Mouse (Mus musculus) intestine, embryonic 15.5 days (tissue): ENCODE measurements around the gene Cdsn. TPM values are rescaled to one million over a fixed set of nuclear protein-coding genes. Genes with fewer than 3 reads are reported as not detected.

Experiments
- ATAC-seq: fragments of 200-750 bp; cut with Nextera tagmentation; 2 replicates; pipeline ENCODE4 v1.8.0; 2017; ENCODE audit warnings: moderate TSS enrichment, moderate library complexity
- H3K27ac ChIP-seq: fragments of 300-500 bp; sonication (generic); 2 replicates; pipeline ENCODE4 v1.5.1; 2015; ENCODE audit warnings: mild to moderate bottlenecking, inconsistent platforms
- H3K27me3 ChIP-seq: fragments of 300-500 bp; sonication (generic); replicated peaks from 2 replicates; pipeline ENCODE4 v1.6.1; 2015; ENCODE audit warnings: inconsistent platforms
- H3K36me3 ChIP-seq: fragments of 300-500 bp; sonication (generic); 2 replicates; pipeline ENCODE4 v1.6.1; 2015; ENCODE audit warnings: inconsistent platforms
- H3K4me1 ChIP-seq: fragments of 300-500 bp; sonication (generic); replicated peaks from 2 replicates; pipeline ENCODE4 v1.6.1; 2015; ENCODE audit warnings: inconsistent platforms
- H3K4me2 ChIP-seq: fragments of 300-500 bp; sonication (generic); replicated peaks from 2 replicates; pipeline ENCODE4 v1.6.1; 2015; ENCODE audit warnings: mild to moderate bottlenecking, inconsistent platforms
- H3K4me3 ChIP-seq: fragments of 300-500 bp; sonication (generic); replicated peaks from 2 replicates; pipeline ENCODE4 v1.5.1; 2015; ENCODE audit warnings: inconsistent platforms
- H3K9ac ChIP-seq: fragments of 300-500 bp; sonication (generic); 2 replicates; pipeline ENCODE4 v1.6.1; 2015; ENCODE audit warnings: inconsistent platforms
- H3K9me3 ChIP-seq: fragments of 300-500 bp; sonication (generic); 2 replicates; pipeline ENCODE4 v1.6.1; 2016; ENCODE audit warnings: inconsistent platforms
- WGBS: fragments of 180-500 bp; shearing (Covaris S2); methylation state at CpG from one replicate; pipeline ENCODE4 v1.1.7; 2015; 5-methylcytosine and 5-hydroxymethylcytosine counted together
- polyA plus RNA-seq: library from polyadenylated mRNA; unstranded; fragments of >200 nt; fragmentation: Nextera tagmentation; extraction: Ambion mirVana; gene quantifications from 2 replicates; pipeline ENCODE4 v1.2.1, GENCODE M21; 2015

Cdsn gene
- polyA plus RNA-seq, 1 experiment from 2014 or later, result 0.05 TPM

- Histone ChIP-seq H3K9me3 (no peaks in the 10 kb centered on the region), H3K27ac (no peak overlapping the region), H3K4me1 (peaks cover 21% of the 10 kb centered on the region), H3K4me3 (no peak overlapping the region), H3K4me2 (peak overlapping the region; percentile 87), H3K27me3 (no peaks in the 10 kb centered on the region), H3K9ac (0 out of 2 replicates have a peak overlapping the region, but pooled peaks have one; percentile 42), H3K36me3 (no peaks in the 10 kb centered on the region)
- WGBS, result 25% methylated on average over 2 of the region's 2 CpGs
- no peak for ATAC-seq
Observed at GRCm38 (mm10) chr17:35513886-35514285, 38.0 kb upstream of the Cdsn start.

DNA sequence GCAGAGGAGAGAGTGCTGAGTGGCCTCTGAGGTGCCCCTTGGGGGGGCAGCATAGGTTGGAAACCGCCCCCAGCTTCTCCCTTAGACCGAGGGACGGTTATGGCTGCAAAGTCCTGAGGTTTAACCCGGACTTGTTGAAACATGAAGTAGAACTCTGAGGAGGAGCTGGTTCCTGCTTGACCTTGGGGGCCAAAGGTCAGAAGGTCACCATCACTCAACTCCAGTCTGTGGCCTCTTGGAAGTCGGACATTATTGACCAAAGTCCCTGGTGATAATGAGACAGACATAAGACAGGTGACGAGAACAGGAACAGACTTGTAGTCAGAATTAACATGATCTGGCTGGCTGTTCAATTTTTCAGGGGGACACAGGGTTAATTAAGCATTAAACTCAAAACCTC lies 37.2 kb upstream of the Cdsn start:
- peak overlapping the region; percentile 64 for H3K9ac ChIP-seq
- ATAC-seq, result no peak
- no peaks in the 10 kb centered on the region for H3K27me3 ChIP-seq
- no peaks in the 10 kb centered on the region for H3K36me3 ChIP-seq
- H3K4me2 ChIP-seq, result peak overlapping the region; percentile 87
- H3K4me1 ChIP-seq, result peaks cover 21% of the 10 kb centered on the region
- no peak overlapping the region for H3K27ac ChIP-seq
- 49% methylated on average over 6 of the region's 6 CpGs for WGBS
- peak overlapping the region; percentile 58; the same call in 1 of the 2 replicates for H3K4me3 ChIP-seq
- no peaks in the 10 kb centered on the region for H3K9me3 ChIP-seq

DNA sequence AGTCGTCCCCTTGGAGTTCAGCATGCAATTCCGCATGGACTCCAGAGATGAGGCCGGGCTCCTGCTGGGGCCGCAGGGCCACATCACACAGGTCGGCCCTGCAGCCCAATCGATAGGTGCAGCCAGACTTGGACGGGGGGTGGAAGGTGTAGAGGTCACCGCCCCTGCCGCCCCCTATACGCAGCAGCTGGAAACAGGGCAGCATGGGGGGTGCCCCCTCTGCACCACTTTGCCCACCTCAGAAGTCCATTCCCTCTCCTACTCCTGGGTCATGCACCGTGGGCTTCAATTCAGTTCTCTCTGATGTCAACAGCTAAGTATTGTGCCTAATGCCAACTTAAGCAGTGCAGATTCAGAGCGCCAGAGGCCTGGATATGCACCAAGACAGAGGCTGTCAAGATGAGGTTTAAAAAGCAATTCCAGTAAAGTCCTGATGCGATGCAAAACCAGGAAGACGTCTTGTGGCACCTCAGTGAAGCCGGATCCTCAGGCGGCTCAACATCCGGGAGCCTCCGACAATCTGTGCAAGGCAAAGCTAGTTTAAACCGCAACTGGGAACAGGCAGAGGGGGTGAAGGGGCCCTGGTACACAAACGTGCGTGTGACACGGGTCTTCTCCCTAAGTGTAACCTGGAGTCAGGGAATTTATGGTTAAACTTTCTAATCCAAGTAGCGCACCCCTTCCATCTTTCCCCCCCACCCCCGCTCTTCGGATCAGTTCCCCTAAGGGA lies 35.9 kb upstream of the Cdsn start:
- H3K27ac ChIP-seq, result peak overlapping the region; percentile 10; the same call in 1 of the 2 replicates
- WGBS, result 5% methylated on average over 25 of the region's 25 CpGs

DNA sequence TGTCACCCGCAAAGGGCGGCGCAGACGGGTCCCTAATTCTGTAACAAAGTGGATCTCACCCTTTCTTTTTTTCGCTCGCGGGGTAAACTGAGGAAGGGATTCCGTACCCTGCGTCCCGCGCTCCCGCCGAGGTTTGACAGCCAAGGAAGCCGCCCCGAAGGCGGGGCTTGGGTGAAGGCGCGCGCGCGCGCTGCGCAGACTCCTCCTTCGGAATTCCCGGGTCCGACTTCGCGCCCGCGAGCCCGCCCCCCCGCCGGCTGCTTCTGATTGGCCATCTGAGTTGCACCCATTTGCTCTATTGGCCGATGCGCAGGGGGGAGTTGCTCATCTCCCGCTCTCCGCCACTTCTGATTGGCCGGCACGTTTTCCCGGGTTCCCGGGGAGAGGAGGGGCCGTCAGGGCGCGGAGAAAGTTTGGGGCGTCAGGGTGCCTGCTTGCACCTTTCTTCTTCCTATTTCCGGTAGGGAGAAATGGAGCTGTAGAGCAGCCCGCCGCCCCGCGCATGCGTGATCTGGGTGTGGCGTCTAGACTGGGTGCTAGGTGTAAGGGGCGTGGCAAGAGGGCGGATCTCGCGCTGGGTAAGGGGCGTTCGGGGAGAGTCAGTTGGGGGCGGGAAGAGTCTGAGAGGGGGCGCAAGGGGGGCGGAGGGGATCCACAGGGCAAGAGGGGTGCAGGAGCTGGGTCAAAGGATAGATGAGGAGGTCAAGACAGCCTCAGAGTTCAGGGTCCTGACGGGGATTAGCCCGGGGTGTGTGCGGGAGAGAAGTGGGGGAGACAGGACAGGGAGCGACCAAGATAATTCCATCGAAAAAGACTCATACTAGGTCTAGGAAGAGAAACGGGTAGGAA lies 35.1 kb upstream of the Cdsn start, which contains the start of the genes Tcf19 and Cchcr1:
Tcf19 (minus strand) TSS at position 173 of the 849 bp plus-strand sequence.
Cchcr1 (plus strand) TSS at position 449 of the 849 bp plus-strand sequence.
- H3K4me2 ChIP-seq, result peak within 1 kb of the TSS; percentile 87
- under 1% methylated on average over 66 of the region's 67 CpGs for WGBS
- H3K4me1 ChIP-seq, result peaks cover 21% of the 10 kb centered on the region
- no peaks in the 10 kb centered on the region for H3K27me3 ChIP-seq
- peak within 1 kb of the TSS; percentile 65; the same call in 1 of the 2 replicates for H3K27ac ChIP-seq
- H3K9me3 ChIP-seq, result no peaks in the 10 kb centered on the region
- peak within 1 kb of the TSS; percentile 58 for H3K4me3 ChIP-seq
- peak; percentile 98 for ATAC-seq
- H3K36me3 ChIP-seq, result no peaks in the 10 kb centered on the region
- H3K9ac ChIP-seq, result peak within 1 kb of the TSS; percentile 64

More for the DNA sequence above, 35.9 kb upstream of the Cdsn start:
- H3K4me2 ChIP-seq, result peak overlapping the region; percentile 87
- H3K9ac ChIP-seq, result peak overlapping the region; percentile 64
- peak; percentile 41 for ATAC-seq
- H3K9me3 ChIP-seq, result no peaks in the 10 kb centered on the region
- peak overlapping the region; percentile 58 for H3K4me3 ChIP-seq
- H3K27me3 ChIP-seq, result no peaks in the 10 kb centered on the region
- peaks cover 21% of the 10 kb centered on the region for H3K4me1 ChIP-seq
- H3K36me3 ChIP-seq, result no peaks in the 10 kb centered on the region

GRCm38 (mm10) chr17:35517526-35517925 lies 34.4 kb upstream of the Cdsn start:
- Histone ChIP-seq H3K9ac (peak overlapping the region; percentile 57), H3K27ac (no peak overlapping the region), H3K4me3 (peak overlapping the region; percentile 58), H3K4me1 (peaks cover 21% of the 10 kb centered on the region), H3K36me3 (no peaks in the 10 kb centered on the region), H3K9me3 (no peaks in the 10 kb centered on the region), H3K4me2 (peak overlapping the region; percentile 87), H3K27me3 (no peaks in the 10 kb centered on the region)
- no peak for ATAC-seq
- 6% methylated on average over 12 of the region's 12 CpGs for WGBS

DNA sequence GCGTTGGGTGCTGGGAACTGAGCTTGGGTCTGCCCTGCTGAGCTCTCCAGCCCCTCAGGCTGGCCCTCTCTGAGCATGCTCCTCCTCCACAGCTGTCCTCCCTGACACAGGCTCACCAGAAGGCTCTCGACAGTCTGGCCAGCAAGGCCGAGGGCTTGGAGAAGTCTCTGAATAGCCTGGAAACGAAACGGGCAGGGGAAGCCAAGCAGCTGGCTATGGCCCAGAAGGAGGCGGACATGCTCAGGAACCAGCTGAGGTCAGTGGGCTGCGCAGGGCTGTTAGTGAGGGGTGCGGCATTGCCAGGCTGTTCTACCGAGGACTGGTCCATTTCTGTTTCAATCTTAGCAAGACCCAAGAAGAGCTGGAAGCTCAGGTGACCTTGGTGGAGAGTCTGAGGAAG lies 27.6 kb upstream of the Cdsn start:
- ATAC-seq, result no peak
- Histone ChIP-seq H3K36me3 (peaks cover 12% of the 10 kb centered on the region; the same call in 1 of the 2 replicates), H3K4me3 (no peak overlapping the region), H3K4me1 (no peaks in the 10 kb centered on the region), H3K9ac (no peak overlapping the region), H3K9me3 (no peaks in the 10 kb centered on the region), H3K4me2 (no peak overlapping the region), H3K27me3 (no peaks in the 10 kb centered on the region), H3K27ac (no peak overlapping the region)
- 82% methylated on average over 9 of the region's 9 CpGs for WGBS

DNA sequence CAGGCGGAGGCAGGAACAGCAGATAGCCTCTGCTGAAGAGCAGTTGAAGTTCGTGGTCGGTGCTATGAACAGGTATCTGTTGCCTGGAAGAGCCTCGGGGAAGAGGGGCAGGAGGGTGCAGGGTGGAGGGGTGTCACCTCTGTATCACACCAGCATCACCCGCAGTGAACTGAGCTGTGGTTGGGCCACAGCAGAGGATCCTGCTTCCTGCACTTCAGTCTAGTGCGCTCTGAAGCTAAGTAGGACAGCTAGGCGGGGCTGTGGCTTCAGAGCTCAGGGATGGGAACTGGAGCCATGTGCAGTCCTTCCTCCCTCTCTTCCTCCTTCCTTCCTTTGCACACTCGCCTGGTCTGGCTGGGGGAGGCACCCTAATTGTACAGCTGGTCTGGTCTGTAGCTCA lies 25.3 kb upstream of the Cdsn start:
- Histone ChIP-seq H3K27ac (no peak overlapping the region), H3K4me2 (no peak overlapping the region), H3K4me1 (0 out of 2 replicates have a peak, but pooled peaks cover 1% of the 10 kb centered on the region), H3K4me3 (no peak overlapping the region), H3K27me3 (no peaks in the 10 kb centered on the region), H3K36me3 (peaks cover 17% of the 10 kb centered on the region), H3K9me3 (no peaks in the 10 kb centered on the region), H3K9ac (no peak overlapping the region)
- 76% methylated on average over 8 of the region's 8 CpGs for WGBS
- no peak for ATAC-seq

DNA sequence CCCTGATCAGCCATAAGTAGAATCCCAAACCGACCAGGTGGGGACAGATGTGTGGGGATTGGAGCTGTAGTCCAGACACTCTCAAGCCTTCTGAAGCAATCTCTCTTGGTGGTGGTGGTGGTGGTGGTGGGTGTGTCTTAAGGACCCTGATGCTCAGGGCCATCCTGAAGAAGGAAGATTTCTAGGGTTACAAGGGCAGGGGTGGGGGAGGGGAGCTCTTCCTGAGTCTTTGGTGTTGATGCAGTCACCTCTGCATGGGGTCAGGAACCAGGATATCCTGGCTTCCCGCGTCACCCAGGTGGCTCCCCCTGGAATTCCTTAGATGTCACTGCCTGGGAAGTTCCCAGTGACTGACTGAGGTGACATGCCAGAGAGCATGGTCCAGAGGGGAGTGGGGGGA lies 19.6 kb upstream of the Cdsn start:
- Histone ChIP-seq H3K4me1 (0 out of 2 replicates have a peak, but pooled peaks cover 2% of the 10 kb centered on the region), H3K4me3 (no peak overlapping the region), H3K9me3 (no peaks in the 10 kb centered on the region), H3K4me2 (no peak overlapping the region), H3K27ac (no peak overlapping the region), H3K36me3 (peaks cover 10% of the 10 kb centered on the region), H3K9ac (no peak overlapping the region), H3K27me3 (no peaks in the 10 kb centered on the region)
- 5% methylated on average over 3 of the region's 3 CpGs for WGBS
- ATAC-seq, result 0 out of 2 replicates have a peak, but pooled peaks have one; percentile 11

DNA sequence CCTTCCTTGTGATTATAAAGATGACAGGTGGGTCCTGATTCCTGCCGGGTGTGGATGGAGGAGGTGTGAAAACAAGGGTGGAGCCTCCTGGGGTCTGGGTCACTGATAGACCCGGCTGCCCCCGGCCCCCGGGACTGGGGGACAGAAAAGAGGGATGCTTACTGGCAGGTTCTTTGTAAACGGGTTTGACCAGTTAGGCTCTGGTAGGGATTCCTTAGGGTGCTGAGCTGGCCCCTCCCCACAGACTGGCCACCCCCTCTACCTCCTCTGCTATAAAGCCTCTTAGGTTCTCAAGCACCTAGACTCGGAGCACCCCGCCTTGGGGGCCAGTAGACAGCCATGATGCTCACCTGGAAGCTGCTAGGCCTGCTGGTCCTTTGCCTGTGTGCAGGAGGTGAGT lies 19.0 kb upstream of the Cdsn start, which contains the start of gene Psors1c2:
Psors1c2 (plus strand) TSS at position 301 of the 400 bp plus-strand sequence.
- ATAC-seq, result 0 out of 2 replicates have a peak, but pooled peaks have one; percentile 4
- no peak within 1 kb of the TSS for H3K9ac ChIP-seq
- no peaks in the 10 kb centered on the region for H3K27me3 ChIP-seq
- no peak within 1 kb of the TSS for H3K4me3 ChIP-seq
- no peak within 1 kb of the TSS for H3K27ac ChIP-seq
- WGBS, result 18% methylated on average over 7 of the region's 7 CpGs
- no peaks in the 10 kb centered on the region for H3K9me3 ChIP-seq
- H3K36me3 ChIP-seq, result peaks cover 10% of the 10 kb centered on the region
- H3K4me2 ChIP-seq, result no peak within 1 kb of the TSS
- H3K4me1 ChIP-seq, result 0 out of 2 replicates have a peak, but pooled peaks cover 2% of the 10 kb centered on the region

- H3K27me3 ChIP-seq, result no peaks in the 10 kb centered on the region
- H3K4me3 ChIP-seq, result no peak overlapping the region
- peaks cover 5% of the 10 kb centered on the region; the same call in 1 of the 2 replicates for H3K36me3 ChIP-seq
- 11% methylated on average over 6 of the region's 6 CpGs for WGBS
- H3K9me3 ChIP-seq, result no peaks in the 10 kb centered on the region
- 0 out of 2 replicates have a peak, but pooled peaks cover 2% of the 10 kb centered on the region for H3K4me1 ChIP-seq
- H3K4me2 ChIP-seq, result no peak overlapping the region
- H3K27ac ChIP-seq, result no peak overlapping the region
- ATAC-seq, result peak; percentile 76
- no peak overlapping the region for H3K9ac ChIP-seq
Observed at GRCm38 (mm10) chr17:35534343-35534742, 17.6 kb upstream of the Cdsn start.

DNA sequence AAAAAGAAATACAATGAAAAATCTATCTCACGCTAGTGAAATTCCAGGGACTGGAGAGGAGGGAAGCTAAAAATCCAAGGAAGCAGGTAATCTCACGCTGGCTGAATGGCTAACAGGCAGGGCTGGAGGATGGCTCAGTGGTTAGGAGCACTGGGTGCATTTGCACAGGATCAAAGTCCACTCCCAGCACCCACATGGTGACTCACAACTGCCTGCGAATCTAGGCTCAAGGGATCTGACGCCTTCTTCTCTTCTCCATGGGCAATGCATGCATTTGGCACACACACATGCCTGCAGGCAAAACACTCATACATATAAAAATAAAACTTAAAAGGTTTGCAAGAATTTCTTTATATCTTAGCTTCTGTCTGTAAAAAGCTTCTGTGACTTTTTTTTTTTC lies 14.5 kb upstream of the Cdsn start:
- no peak for ATAC-seq
- H3K27ac ChIP-seq, result no peak overlapping the region

DNA sequence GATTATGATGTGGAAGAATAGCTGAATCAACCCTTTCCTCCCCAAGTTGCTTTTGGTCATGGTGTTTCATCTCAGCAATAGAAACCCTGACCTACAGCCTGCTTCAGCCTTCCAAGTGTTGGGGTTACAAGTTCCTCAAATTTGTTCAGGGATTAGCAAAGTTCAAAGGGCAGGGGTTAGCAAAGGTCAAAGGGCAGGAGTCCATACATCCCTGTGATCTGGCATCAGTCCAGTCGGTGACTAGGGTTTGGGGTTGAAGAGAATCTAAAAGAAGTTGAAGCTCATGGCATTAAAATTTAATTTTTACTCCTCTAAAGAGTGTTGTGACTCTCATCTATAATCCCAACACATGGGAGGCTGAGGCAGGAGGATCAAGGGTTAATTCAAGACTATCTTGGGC lies 13.5 kb upstream of the Cdsn start:
- Histone ChIP-seq H3K4me2 (no peak overlapping the region), H3K9ac (no peak overlapping the region), H3K4me1 (no peaks in the 10 kb centered on the region), H3K27ac (no peak overlapping the region), H3K36me3 (no peaks in the 10 kb centered on the region), H3K9me3 (no peaks in the 10 kb centered on the region), H3K4me3 (no peak overlapping the region), H3K27me3 (no peaks in the 10 kb centered on the region)
- no peak for ATAC-seq
- WGBS, result 70% methylated on average over 1 of the region's 1 CpGs

More for the DNA sequence above, 14.5 kb upstream of the Cdsn start:
- no peaks in the 10 kb centered on the region for H3K36me3 ChIP-seq
- H3K9ac ChIP-seq, result no peak overlapping the region
- 77% methylated on average over 4 of the region's 4 CpGs for WGBS
- no peak overlapping the region for H3K4me2 ChIP-seq
- no peaks in the 10 kb centered on the region for H3K9me3 ChIP-seq
- no peaks in the 10 kb centered on the region for H3K4me1 ChIP-seq
- H3K4me3 ChIP-seq, result no peak overlapping the region
- no peaks in the 10 kb centered on the region for H3K27me3 ChIP-seq
